Mouse (Mus musculus): ENCODE data around the gene Pex7. TPM values are rescaled to one million over a fixed set of nuclear protein-coding genes. Genes with fewer than 3 reads are reported as not detected.

The Pex7 gene
- total and polyA plus RNA-seq, 3 experiments = 15.6 to 38.3 (median 30.3) TPM

GRCm38 (mm10) chr10:19893146-19893545 lies 14.3 kb downstream of the Pex7 start:
- H3K4me3 ChIP-seq (ENCODE audit: low read depth, low read length) = no peak overlapping the region
- peaks cover 81% of the 10 kb centered on the region for H3K36me3 ChIP-seq (replicated peaks)
- H3K27me3 ChIP-seq (ENCODE audit: insufficient read depth, low read length) = no peaks in the 10 kb centered on the region
- no peak for DNase-seq (ENCODE audit: low spot score)
- H3K9me3 ChIP-seq (replicated peaks) = no peaks in the 10 kb centered on the region
- H3K4me1 ChIP-seq (ENCODE audit: insufficient read depth, low read depth, low read length) = peaks cover 6% of the 10 kb centered on the region; the same call in 1 of the 2 replicates
- TF ChIP-seq TAL1 (conservative IDR thresholded peaks at IDR 0.05; ENCODE audit: low read depth, low read length) = no peak
- no peak for TF ChIP-seq POLR2AphosphoS5 (IDR thresholded peaks at IDR 0.05; ENCODE audit: insufficient replicate concordance, low read depth, low read length)
- TF ChIP-seq CTCF (IDR thresholded peaks at IDR 0.05; ENCODE audit: low read depth, low read length) = no peak
- TF ChIP-seq GATA1 (IDR thresholded peaks at IDR 0.05; ENCODE audit: borderline replicate concordance, low read length) = no peak
- no peak for TF ChIP-seq GATA2 (IDR thresholded peaks at IDR 0.05; ENCODE audit: borderline replicate concordance, low read depth, low read length)
- ATAC-seq (ENCODE audit: extremely low read depth, insufficient number of reproducible peaks, low FRiP score, poor library complexity, severe bottlenecking) = no peak

- Histone ChIP-seq H3K4me3 (ENCODE audit: low read depth, low read length) (no peak overlapping the region), H3K4me1 (ENCODE audit: insufficient read depth, low read depth, low read length) (peaks cover 6% of the 10 kb centered on the region; the same call in 1 of the 2 replicates), H3K36me3 (replicated peaks) (peaks cover 75% of the 10 kb centered on the region), H3K27me3 (ENCODE audit: insufficient read depth, low read length) (no peaks in the 10 kb centered on the region), H3K9me3 (replicated peaks) (no peaks in the 10 kb centered on the region)
- TF ChIP-seq POLR2AphosphoS5 (IDR thresholded peaks at IDR 0.05; ENCODE audit: insufficient replicate concordance, low read depth, low read length) = no peak
- TF ChIP-seq CTCF (IDR thresholded peaks at IDR 0.05; ENCODE audit: low read depth, low read length) = no peak
- TF ChIP-seq GATA1 (IDR thresholded peaks at IDR 0.05; ENCODE audit: borderline replicate concordance, low read length) = no peak
- no peak for TF ChIP-seq TAL1 (conservative IDR thresholded peaks at IDR 0.05; ENCODE audit: low read depth, low read length)
- no peak for TF ChIP-seq GATA2 (IDR thresholded peaks at IDR 0.05; ENCODE audit: borderline replicate concordance, low read depth, low read length)
- DNase-seq (ENCODE audit: low spot score) (no peak), ATAC-seq (ENCODE audit: extremely low read depth, insufficient number of reproducible peaks, low FRiP score, poor library complexity, severe bottlenecking) (no peak)
Observed at GRCm38 (mm10) chr10:19891686-19892085, 15.8 kb downstream of the Pex7 start.

GRCm38 (mm10) chr10:19889908-19890307 lies 17.6 kb downstream of the Pex7 start:
- Histone ChIP-seq H3K27me3 (ENCODE audit: insufficient read depth, low read length) (no peaks in the 10 kb centered on the region), H3K36me3 (replicated peaks) (peaks cover 71% of the 10 kb centered on the region), H3K9me3 (replicated peaks) (no peaks in the 10 kb centered on the region), H3K4me1 (ENCODE audit: insufficient read depth, low read depth, low read length) (peaks cover 12% of the 10 kb centered on the region), H3K4me3 (ENCODE audit: low read depth, low read length) (no peak overlapping the region)
- no peak for DNase-seq (ENCODE audit: low spot score)
- TF ChIP-seq GATA1 (IDR thresholded peaks at IDR 0.05; ENCODE audit: borderline replicate concordance, low read length) (no peak), GATA2 (IDR thresholded peaks at IDR 0.05; ENCODE audit: borderline replicate concordance, low read depth, low read length) (no peak), POLR2AphosphoS5 (IDR thresholded peaks at IDR 0.05; ENCODE audit: insufficient replicate concordance, low read depth, low read length) (no peak), TAL1 (conservative IDR thresholded peaks at IDR 0.05; ENCODE audit: low read depth, low read length) (no peak), CTCF (IDR thresholded peaks at IDR 0.05; ENCODE audit: low read depth, low read length) (no peak)
- ATAC-seq (ENCODE audit: extremely low read depth, insufficient number of reproducible peaks, low FRiP score, poor library complexity, severe bottlenecking) = no peak

GRCm38 (mm10) chr10:19886249-19886648 lies 21.2 kb downstream of the Pex7 start:
- Histone ChIP-seq H3K4me1 (ENCODE audit: insufficient read depth, low read depth, low read length) (peaks cover 7% of the 10 kb centered on the region), H3K27me3 (ENCODE audit: insufficient read depth, low read length) (no peaks in the 10 kb centered on the region), H3K9me3 (replicated peaks) (no peaks in the 10 kb centered on the region), H3K36me3 (replicated peaks) (peaks cover 70% of the 10 kb centered on the region), H3K4me3 (ENCODE audit: low read depth, low read length) (no peak overlapping the region)
- TF ChIP-seq GATA1 (IDR thresholded peaks at IDR 0.05; ENCODE audit: borderline replicate concordance, low read length) (no peak), CTCF (IDR thresholded peaks at IDR 0.05; ENCODE audit: low read depth, low read length) (no peak), TAL1 (conservative IDR thresholded peaks at IDR 0.05; ENCODE audit: low read depth, low read length) (no peak), GATA2 (IDR thresholded peaks at IDR 0.05; ENCODE audit: borderline replicate concordance, low read depth, low read length) (no peak), POLR2AphosphoS5 (IDR thresholded peaks at IDR 0.05; ENCODE audit: insufficient replicate concordance, low read depth, low read length) (no peak)
- peak; percentile 76 for ATAC-seq (ENCODE audit: extremely low read depth, insufficient number of reproducible peaks, low FRiP score, poor library complexity, severe bottlenecking)
- peak; percentile 8 for DNase-seq (ENCODE audit: low spot score)

GRCm38 (mm10) chr10:19884409-19884808 lies 23.1 kb downstream of the Pex7 start:
- DNase-seq (ENCODE audit: low spot score) = no peak
- no peaks in the 10 kb centered on the region for H3K9me3 ChIP-seq (replicated peaks)
- no peak overlapping the region for H3K4me3 ChIP-seq (ENCODE audit: low read depth, low read length)
- H3K4me1 ChIP-seq (ENCODE audit: insufficient read depth, low read depth, low read length) = peaks cover 7% of the 10 kb centered on the region
- TF ChIP-seq CTCF (IDR thresholded peaks at IDR 0.05; ENCODE audit: low read depth, low read length) = no peak
- no peak for TF ChIP-seq GATA2 (IDR thresholded peaks at IDR 0.05; ENCODE audit: borderline replicate concordance, low read depth, low read length)
- TF ChIP-seq GATA1 (IDR thresholded peaks at IDR 0.05; ENCODE audit: borderline replicate concordance, low read length) = no peak
- TF ChIP-seq POLR2AphosphoS5 (IDR thresholded peaks at IDR 0.05; ENCODE audit: insufficient replicate concordance, low read depth, low read length) = no peak
- no peak for TF ChIP-seq TAL1 (conservative IDR thresholded peaks at IDR 0.05; ENCODE audit: low read depth, low read length)
- H3K27me3 ChIP-seq (ENCODE audit: insufficient read depth, low read length) = no peaks in the 10 kb centered on the region
- H3K36me3 ChIP-seq (replicated peaks) = peaks cover 62% of the 10 kb centered on the region
- no peak for ATAC-seq (ENCODE audit: extremely low read depth, insufficient number of reproducible peaks, low FRiP score, poor library complexity, severe bottlenecking)

GRCm38 (mm10) chr10:19880437-19880836 lies 27.1 kb downstream of the Pex7 start:
- Histone ChIP-seq H3K9me3 (replicated peaks) (no peaks in the 10 kb centered on the region), H3K4me1 (ENCODE audit: insufficient read depth, low read depth, low read length) (no peaks in the 10 kb centered on the region), H3K4me3 (ENCODE audit: low read depth, low read length) (no peak overlapping the region), H3K27me3 (ENCODE audit: insufficient read depth, low read length) (no peaks in the 10 kb centered on the region), H3K36me3 (replicated peaks) (peaks cover 56% of the 10 kb centered on the region)
- DNase-seq (ENCODE audit: low spot score) = no peak
- TF ChIP-seq POLR2AphosphoS5 (IDR thresholded peaks at IDR 0.05; ENCODE audit: insufficient replicate concordance, low read depth, low read length) (no peak), GATA2 (IDR thresholded peaks at IDR 0.05; ENCODE audit: borderline replicate concordance, low read depth, low read length) (no peak), GATA1 (IDR thresholded peaks at IDR 0.05; ENCODE audit: borderline replicate concordance, low read length) (no peak), TAL1 (conservative IDR thresholded peaks at IDR 0.05; ENCODE audit: low read depth, low read length) (no peak), CTCF (IDR thresholded peaks at IDR 0.05; ENCODE audit: low read depth, low read length) (no peak)
- no peak for ATAC-seq (ENCODE audit: extremely low read depth, insufficient number of reproducible peaks, low FRiP score, poor library complexity, severe bottlenecking)
